Mouse (Mus musculus) kidney, postnatal 25 days (tissue): ENCODE data around the gene Efcab12.
"Not testable (repeated sequence)": the region's sequence is repeated elsewhere in the genome, so short reads cannot be mapped to it uniquely, and the experiment has no call there.

Source experiments
- DNase-seq, 2 experiments: peaks; one replicate each; pipeline ENCODE4 v3.0.0; 2021; ENCODE audit warnings: mixed read lengths in 2 of 2

The Efcab12 gene

GRCm38 (mm10) chr6:115838161-115838597 is at the start of gene Efcab12:
Gene Efcab12 (minus strand): TSS chr6:115838412.
- peak; percentile 80 to 91 for DNase-seq

DNA sequence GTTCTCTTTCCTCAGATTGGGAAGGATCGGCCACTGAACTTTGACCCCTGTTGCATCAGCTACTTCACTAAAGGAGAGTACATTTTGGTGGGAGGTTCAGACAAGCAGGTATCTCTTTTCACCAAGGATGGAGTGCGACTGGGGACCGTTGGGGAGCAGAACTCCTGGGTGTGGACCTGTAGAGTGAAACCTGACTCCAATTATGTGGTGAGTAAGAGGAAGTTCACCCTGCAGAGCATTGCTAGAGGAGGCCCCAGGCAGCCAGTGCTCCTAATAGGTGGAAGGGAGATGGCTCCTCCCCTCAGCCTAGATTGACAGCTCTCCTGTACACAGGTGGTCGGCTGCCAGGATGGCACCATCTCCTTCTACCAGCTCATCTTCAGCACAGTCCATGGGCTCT is 48.7 kb upstream of the Efcab12 start:
- DNase-seq, result no peak

GRCm38 (mm10) chr6:115884018-115884417 is 45.8 kb upstream of the Efcab12 start:
- peak in 1 of 2 experiments; percentile 29 for DNase-seq

- peak; percentile 29 to 63 for DNase-seq
These were observed 42.5 kb upstream of the Efcab12 start for GRCm38 (mm10) chr6:115880751-115881150.

GRCm38 (mm10) chr6:115879736-115880135 is 41.5 kb upstream of the Efcab12 start:
- DNase-seq, result no peak

GRCm38 (mm10) chr6:115878694-115879093 is 40.5 kb upstream of the Efcab12 start:
- DNase-seq, result peak in 1 of 2 experiments; percentile 48

DNA sequence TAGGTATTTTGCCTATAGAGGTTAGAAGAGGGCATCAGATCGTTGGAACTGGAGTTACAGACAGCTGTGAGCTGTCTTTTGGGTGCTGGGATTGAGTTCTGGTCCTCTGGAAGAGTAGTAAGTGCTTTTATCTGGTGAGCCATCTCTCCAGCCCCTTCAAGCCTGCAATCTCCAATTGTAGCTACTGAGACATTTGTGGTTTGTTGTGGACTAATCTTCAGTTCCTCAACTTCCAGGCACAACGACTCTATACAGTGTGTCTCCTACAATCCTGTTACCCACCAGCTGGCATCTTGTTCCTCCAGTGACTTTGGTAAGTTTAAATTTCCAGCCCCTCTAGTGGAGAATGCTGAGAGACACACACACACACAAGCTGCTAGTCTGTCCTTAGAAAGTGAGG is 39.0 kb upstream of the Efcab12 start:
- DNase-seq, result no peak

DNA sequence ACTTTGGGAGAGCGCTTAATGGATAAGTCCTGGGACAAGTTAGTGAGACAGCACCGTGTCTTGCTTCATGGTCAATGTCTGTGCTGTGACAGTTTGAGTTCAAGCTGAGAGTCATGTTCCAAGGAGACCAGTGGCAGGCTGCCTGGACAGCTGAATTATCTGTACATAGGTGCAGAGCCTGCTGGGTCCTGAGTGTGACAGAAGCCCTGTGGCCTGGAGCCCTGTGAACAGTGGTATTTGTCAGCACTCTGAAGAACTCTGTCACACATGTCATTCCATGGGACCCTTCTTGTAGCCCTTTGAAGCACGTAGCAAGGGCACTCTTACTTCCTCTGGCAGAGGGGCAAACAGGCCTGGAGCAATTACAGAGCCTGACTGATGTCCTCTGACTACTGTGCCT is 33.1 kb upstream of the Efcab12 start:
- not testable (repeated sequence) for DNase-seq

- not testable (repeated sequence) for DNase-seq
These were observed 28.9 kb upstream of the Efcab12 start for GRCm38 (mm10) chr6:115867157-115867556.

DNA sequence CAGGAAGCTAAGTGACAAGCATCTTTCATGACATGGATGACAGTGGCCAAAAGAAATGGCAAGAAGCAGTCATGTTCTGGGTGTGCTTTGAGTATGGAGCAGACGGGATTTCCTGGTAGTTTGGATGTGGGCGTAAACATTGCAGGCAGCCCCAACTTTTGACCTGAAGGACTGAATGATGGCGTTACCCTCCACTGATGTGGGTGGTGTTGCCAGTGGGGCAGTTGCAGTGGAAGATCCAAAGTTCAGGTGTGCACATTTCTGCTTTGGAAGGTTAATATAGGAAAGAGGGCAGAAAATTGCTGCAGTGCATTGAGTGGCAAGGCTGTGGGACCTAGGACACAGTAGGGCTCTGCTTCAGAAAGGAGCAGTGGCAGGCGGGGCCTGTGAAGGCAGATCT is 27.0 kb upstream of the Efcab12 start:
- peak in 1 of 2 experiments; percentile 64 for DNase-seq

- DNase-seq, result no peak
These were observed 25.2 kb upstream of the Efcab12 start for GRCm38 (mm10) chr6:115863340-115863841.

- no peak for DNase-seq
These were observed 21.9 kb upstream of the Efcab12 start for GRCm38 (mm10) chr6:115860027-115860556.

DNA sequence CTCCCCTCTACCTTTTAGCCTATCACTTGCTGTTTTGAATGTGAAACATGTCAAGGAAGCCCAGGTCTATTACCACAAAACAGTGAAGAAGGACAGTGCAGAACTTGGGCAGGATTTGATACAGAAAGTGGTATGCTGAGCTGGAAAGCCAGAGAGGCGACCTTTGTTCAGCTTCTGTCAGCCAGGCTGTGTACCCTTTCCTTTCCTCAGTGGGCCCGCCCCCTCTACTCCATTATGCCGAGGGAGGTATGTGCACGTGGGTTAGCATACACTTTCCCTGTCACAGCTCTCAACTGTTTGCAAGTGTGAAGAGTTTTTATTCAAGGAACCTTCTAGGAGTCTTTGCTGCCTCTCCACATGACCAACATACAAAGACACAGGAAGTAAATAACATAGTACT is 21.0 kb upstream of the Efcab12 start:
- peak; percentile 53 to 64 for DNase-seq

DNA sequence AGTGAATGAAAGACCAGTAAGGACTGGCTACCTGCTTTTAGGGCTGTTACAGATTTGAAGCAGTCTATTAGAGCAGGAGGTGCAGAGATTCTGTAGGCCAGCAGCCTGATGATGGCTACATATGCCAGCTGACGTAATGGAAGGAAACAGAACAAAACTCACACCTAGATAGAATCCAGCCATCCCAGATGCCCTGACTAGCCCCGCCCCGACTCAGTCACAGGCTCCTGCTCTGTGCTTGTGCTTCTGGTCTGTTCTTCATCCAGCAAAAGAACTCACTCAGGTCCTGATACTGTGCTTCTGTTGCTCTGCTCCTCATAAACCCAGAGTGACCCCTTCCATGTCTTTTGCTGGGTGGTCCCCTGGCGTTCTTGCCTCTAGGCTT is 18.1 kb upstream of the Efcab12 start:
- peak; percentile 35 to 61 for DNase-seq

DNA sequence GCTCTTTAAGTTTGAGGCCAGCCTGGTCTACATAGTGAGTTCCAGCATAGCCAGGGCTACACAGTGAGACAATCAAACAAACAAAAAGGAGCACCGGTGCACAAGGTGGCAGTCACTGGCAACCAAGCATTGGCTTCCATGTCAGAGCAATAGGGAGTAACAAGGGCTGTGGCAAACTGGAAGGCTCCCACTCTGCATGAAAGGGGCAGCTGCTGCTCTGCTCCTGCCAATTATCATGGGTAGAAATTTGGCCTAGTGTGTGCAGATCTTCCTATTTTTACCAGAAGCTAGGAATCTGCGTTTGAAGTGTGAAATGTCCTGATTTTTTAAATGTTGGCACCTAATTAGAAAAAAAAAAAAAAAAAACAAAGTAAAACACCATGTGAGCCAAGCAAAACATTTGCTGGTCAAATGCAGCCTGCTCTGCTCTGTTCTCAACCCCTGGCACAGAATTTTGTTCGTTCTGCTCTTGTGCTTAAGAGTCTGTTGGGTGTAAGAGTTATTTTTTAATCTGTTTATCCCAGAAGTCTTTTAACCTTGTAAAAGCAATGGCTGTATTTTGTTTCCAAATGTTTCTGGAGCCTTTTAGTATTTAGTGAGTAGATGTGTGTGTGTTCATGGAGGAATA is 17.6 kb upstream of the Efcab12 start:
- peak; percentile 22 to 66 for DNase-seq

- DNase-seq, result peak in 1 of 2 experiments; percentile 36
These were observed 16.2 kb upstream of the Efcab12 start for GRCm38 (mm10) chr6:115854432-115854831.

DNA sequence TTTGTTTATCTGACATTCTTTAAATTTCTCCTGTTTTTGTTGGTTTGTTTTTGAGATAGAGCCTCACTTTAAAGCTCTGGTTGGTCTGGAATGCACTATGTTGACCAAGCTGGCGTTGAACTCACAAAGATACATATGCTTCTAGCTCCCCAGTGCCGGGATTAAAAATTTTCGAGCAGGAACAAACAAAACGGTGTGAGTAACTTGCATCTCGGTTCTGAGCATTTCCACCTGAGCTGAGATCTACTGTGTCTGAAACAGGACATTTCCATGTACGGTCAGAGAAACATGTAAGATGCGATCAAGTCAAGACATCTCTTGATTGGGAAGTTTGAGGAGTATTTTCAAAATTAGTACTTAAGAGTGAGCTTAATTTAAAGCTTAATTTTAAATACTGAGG is 15.8 kb upstream of the Efcab12 start:
- DNase-seq, result no peak

- DNase-seq, result peak; percentile 99 to 100
These were observed 15.0 kb upstream of the Efcab12 start, which contains the start of the genes Mbd4 and Ift122 for GRCm38 (mm10) chr6:115853091-115853813. Gene Mbd4 (minus strand): TSS chr6:115853371. Gene Ift122 (plus strand): TSS chr6:115853470.

DNA sequence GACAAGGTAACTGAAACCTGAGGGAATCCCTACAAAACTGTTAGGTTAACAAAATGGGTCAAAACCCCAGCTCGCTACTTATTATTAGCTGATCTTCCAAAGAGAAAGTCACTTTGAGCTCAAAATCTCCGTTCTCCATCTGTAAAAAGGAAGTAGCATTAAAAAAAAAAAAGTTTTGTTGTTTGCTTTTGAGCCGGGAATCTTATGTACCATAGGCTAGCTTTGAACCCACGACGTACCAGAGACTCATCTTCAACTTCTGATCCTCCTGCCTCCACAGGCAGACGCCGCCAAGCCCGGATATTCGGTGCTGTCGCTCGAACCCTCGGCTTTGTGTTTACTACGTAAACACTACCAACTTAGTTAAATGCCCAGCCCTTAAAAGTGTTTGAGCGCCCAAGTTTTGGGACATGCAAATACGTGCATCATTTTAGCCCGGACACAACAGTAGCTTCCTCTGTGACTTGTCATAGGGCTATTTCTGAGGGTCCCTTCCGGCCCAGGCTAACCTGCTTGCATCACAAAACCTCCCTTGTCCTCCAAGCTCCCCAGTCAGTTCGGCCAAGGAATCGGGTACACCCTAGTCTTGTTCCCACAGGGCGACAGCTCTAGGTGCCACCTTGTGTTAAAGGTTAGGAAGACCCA is 14.4 kb upstream of the Efcab12 start:
- DNase-seq, result no peak

- DNase-seq, result no peak
These were observed 10.5 kb upstream of the Efcab12 start for GRCm38 (mm10) chr6:115848598-115849304.

DNA sequence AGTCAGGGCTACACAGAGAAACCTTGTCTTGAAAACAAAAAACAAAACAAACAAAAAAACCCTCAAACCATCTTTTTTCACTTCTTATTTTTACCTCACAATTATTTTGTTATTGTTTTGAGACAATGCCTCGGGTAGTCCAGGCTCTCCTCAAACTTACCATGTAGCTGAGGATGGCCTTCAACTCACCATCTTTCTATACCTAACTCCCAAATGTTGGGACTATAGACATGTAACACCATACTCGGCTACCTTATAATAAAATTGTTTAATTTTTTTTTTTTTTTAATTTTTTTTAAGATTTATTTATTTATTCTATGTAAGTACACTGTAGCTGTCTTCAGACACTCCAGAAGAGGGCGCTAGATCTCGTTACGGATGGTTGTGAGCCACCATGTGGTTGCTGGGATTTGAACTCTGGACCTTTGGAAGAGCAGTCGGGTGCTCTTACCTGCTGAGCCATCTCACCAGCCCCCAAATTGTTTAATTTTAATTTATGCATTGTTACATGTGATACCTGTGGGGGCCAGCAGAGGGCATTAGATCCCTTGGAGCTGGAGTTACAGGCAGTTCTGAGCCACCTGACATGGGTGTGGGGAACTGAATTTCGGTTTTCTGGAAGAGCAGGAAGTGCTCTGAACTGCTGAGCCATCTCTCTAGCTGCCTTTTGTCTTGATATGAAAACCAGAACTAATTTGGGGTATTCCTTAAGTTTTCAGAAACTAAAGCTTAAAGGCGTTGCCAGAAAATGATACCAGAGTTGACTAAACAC is 8.6 kb upstream of the Efcab12 start:
- peak; percentile 77 to 82 for DNase-seq

DNA sequence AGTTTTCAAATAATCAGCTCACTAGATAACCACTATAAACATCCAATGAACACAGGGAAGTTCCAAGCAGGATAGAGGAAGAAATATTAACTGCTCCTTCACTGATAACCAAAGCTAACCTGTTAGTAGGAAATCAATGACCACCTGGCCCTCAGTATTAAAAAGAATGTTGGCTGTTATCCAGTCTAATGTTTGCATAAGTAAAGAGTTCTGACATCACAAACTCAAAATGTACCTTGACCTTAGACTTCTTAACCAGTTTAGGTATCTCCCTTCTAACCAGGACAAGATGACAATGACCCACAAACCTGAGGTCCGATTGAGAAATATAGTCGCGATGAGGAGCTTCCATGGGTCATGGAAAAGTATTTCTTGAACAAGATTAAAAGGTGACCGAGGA is 6.8 kb upstream of the Efcab12 start:
- no peak for DNase-seq
